Mouse (Mus musculus): Measurements from ENCODE around the gene Sdf2.
A peak's percentile ranks its signal among the peaks of the same experiment; 100 is the strongest.

The Sdf2 gene

GRCm38 (mm10) chr11:78245627-78246317 is at the start of gene Sdf2, which contains the start of gene Supt6:
Gene Sdf2 (plus strand): TSS chr11:78245746.
Gene Supt6 (minus strand): TSS chr11:78245987.
- DNase-seq, result peak; percentile 86 to 94

DNA sequence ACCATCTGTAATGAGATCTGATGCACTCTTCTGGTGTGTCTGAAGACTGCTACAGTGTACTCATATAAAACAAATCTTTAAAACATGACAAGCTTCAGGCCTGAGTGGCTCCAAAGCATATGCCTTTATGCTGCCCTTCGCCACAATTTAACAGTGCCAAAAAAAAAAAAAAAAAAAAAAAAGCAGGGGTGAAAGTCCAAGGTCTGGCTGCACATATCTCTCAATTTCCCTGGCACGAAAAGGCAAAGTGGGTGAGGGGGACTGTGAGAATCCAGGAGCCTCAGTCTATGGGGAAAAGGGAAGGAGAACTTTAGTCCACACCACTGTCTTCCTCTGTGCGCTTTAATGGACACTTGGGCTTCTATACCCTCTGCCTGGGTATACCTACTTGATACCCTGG is 43.2 kb upstream of the Sdf2 start:
- no peak for DNase-seq

GRCm38 (mm10) chr11:78204287-78204686 is 41.3 kb upstream of the Sdf2 start:
- DNase-seq, result no peak

DNA sequence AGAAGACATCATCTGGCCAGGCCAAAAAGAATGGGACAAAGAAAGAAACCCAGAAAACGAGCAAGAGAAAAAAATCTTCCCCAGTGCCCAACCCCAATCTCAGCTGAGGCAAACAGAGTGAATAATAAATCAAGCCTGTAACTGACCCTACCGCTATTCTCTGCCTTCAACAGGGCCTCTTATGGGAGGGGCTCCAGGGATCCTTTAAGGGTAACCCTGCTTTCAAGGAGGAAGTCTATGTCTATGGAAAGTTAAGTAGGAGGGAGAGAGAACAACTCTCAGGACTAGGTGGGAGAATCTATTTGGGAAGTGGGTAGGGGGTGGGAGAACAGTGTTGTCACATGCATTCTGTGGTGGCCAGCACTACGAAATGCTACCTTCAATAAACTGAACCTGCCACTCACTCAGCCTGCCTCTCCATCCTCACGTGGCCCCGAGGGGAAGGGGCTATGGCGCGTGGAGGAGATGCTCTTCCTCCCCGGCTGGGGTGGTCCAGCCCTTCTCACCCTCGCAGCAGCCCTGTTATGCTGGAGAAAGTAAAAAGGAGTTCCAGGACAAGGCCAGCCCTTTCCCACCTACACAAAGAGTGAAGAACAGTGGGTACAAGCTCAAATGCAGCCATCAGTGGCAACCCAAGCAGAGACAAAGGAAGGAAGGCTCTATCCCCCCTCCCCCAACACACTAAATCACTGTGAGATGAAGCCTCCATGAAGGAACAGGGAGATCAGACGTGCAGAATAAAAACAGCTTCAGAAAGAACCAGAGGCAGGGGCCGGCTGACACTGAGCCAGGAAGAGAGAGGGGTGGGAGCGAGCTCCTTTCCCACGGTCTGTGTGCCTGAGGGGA is 40.0 kb upstream of the Sdf2 start:
- DNase-seq, result no peak

GRCm38 (mm10) chr11:78207190-78207589 is 38.4 kb upstream of the Sdf2 start:
- DNase-seq, result no peak

DNA sequence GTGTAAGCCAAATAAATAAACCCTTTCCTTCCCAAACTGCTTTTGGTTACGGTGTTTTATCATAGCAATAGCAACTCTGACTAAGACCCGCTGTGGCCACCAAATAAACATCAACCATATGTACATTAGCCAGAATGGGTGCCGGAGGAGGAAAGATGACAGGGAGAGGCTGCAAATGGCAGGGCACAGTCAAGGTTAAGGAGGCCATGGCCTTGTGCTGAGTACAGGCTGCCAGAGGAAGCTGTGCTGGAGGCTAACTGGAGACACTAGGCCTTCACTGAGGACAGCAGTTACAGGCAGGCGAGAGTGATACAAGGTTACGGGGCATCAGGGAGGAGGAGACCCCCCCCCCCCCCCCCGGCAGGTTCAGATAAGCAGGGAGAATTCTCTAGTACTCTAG is 35.7 kb upstream of the Sdf2 start:
- DNase-seq, result no peak

- no peak for DNase-seq
These were observed 34.9 kb upstream of the Sdf2 start for GRCm38 (mm10) chr11:78210615-78211014.

DNA sequence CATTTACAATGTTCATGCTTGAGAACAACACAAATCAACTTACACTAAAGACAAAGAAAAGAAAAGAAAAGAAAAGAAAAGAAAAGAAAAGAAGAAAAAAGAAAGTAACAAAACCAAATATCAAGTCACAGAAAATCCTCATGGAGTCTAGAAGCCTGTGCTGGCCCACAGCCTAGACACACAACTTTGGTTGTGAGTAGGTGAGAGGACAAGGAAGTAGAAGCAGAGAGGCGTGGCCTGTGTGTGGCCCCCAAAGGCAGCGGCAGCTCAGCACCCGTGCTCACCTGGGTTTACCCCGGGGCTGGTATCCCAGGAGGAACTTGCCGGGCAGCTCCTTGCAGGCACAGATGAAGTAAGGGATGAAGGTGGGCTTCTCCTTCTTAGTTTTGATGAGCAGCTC is 34.0 kb upstream of the Sdf2 start:
- no peak for DNase-seq

GRCm38 (mm10) chr11:78213086-78213817 is 32.3 kb upstream of the Sdf2 start:
- no peak for DNase-seq

DNA sequence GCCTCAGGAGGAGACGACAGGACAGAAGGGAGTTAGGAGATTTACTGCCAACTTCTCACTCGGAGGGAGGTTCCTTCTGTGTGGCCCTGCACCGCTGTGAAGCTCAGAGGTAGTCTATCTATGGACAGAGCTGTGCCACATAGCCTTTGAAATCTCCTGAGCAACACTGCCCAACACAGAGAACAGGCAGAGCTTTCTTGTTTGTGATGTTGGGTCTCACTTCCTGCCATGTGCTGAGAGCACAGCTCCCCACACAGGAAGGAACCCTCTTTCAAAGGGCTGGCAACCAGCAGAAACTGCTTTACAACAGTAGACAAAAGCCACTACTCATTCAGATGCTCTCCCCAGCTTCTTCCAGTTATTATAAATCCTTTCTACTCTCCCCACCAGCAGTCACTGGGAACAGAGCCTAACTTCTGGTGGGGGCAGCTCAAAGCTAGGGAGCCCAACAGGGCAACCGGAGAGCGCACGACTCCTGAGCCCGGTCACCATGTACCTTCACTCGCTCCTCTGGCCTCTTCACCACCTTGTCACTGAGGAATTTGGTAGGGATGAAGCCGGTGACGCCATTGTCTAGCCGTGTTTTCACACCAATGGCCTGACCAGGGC is 29.7 kb upstream of the Sdf2 start:
- no peak for DNase-seq

- no peak for DNase-seq
These were observed 22.0 kb upstream of the Sdf2 start for GRCm38 (mm10) chr11:78223586-78223985.

DNA sequence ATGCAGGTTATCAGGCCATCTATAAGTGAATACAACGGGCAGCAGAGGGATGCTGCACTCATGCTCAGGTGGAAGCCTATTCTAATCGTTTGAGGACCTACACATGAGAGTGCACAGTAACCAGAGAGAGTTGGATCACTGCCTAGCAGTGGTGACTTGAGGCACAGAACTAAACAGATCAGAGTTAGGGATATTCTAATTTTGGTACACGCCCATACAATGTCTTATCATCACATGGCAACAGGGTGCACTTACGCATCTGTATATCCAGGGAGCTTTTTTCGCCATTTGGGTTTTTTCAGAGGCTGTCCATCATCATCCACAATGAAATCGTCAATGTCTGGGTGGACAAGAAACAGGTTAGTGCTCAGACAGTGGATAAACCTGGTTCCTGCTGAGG is 14.0 kb upstream of the Sdf2 start:
- no peak for DNase-seq

- no peak for DNase-seq
These were observed 5.2 kb upstream of the Sdf2 start for GRCm38 (mm10) chr11:78240193-78240857.

DNA sequence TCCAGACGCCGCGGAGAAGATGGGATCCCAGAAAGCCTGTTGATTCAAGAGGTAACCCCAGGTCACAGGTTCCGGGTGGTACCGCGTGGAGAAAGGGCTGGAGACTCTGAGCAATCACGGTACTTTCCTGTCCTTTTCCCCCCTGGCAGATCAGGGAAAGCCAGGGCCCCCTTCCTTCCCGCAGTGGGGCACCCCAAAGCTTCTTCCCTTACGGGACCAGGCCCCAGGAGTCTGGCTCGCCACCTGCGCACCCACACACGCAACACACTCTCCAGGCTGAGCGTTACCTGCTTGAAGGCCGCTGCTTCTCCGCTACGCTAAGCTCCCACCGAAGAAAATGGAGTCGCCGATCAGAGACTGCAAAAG is 302 bp upstream of the Sdf2 start:
- peak in 1 of 2 experiments; percentile 17 for DNase-seq

DNA sequence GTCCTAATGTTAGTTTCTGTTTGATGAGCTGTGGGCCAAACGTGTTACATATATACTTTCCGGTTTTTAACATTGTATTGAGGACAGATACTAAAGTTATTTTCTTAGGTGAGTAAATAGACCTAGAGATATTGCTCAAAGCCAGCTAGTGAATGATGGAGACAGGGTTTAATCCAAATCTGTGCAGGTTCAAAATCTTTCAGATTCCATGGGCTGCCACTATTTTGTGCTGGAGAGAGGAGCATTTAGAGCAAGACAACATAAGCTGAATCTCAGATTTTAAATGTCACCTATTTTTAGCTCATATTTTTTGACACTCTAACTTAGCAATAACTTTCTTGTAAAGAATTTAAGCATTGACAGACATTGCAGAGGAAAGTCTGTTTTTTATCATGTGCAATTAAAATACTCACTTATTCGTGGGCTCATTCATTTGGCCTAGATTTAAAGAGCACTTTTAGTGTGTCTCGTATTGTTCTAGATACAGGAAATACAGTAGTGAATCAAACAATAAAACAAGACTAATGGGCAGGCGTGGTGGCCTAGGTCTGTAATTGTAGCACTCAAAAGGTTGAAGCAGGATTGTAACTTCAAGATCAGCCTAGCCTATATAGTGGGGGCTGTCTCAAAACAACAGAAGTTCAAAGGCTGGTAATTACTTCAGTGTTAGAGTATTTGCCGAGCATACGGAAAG is 919 bp downstream of the Sdf2 start:
- no peak for DNase-seq

DNA sequence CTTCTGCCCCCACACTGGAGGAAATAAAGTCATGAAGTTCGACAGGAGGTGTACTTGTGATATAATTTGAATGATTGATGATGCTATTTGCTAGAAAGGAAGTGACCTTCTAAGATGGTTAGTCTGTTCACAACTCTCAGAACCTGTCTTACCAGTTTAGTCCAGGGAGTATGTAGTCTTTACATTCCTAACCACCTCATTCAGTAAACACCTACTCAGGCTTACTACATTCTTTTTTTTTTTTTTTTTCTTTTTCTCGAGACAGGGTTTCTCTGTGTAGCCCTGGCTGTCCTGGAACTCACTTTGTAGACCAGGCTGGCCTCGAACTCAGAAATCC is 1.4 kb downstream of the Sdf2 start:
- no peak for DNase-seq

DNA sequence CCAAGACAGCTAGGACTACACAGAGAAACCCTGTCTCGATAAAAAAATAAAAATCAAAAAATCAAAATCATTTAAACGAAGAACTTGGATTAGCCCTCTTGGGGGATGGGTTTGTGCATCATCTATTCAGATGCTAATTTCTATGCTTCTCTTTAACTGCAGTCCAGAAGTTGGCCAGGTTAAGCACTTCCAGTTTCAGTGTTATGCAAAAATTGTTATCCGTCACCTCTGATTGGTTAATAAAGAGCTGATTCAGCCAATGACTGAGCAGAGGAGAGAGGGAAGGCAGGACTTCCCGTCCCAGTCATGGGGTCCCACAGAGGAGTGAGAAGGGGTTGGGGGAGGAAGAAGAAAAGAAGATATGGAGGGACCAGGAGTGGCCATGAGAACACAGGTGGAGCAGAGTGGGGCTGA is 2.2 kb downstream of the Sdf2 start:
- DNase-seq, result no peak

DNA sequence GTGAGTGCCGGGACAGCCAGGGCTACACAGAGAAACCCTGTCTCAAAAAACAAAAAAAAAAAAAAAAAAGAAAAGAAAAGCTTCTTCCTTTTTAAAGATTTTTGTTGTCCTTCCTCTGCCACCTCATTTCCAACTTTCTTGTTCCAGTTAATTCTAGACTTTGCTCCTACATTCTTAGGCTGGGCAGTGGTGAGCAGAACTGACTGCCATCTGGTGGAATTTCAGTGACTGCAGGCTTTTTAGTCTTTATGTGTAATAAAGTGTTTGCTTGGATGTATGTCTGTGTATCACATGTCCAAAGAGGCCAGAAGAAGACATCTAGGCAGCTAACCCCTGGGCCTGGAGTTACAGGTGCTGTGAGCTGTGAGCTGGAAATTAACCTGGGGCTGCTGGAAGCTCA is 11.1 kb downstream of the Sdf2 start:
- DNase-seq, result peak in 1 of 2 experiments; percentile 23

DNA sequence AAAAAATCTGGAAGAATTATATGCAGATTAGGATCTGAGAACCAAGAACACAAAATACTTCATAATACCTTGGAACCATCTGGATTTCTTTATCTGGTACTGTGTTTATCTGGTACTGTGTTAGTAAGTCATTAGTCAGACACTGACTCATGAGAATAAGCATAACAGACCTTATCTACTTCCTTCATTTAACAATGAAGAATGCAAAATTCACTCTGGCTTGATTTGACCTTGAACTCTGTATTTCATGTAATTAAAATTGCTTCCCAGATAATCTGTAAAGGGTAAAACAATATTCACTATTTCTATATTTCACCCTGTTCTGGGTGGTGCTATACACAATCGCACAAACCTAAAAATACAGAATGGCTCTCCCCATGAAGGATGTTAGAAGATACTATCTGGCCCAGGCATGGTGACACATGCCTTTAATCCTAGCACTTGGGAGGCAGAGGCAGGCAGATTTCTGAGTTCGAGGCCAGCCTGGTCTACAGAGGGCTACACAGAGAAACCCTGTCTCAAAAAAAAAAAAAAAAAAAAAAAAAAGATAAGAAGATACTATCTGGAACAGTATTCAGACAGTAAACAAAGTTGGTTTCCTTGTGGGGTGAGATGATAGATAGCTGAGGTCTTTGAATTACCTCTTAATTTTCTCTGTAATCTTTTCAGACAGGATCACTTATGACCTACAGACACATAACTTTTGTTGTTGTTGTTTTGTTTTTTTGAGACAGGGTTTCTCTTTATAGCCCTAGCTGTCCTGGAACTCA is 15.1 kb downstream of the Sdf2 start:
- DNase-seq, result no peak

GRCm38 (mm10) chr11:78261380-78262352 is 16.1 kb downstream of the Sdf2 start, which contains the start of gene 2610507B11Rik:
Gene 2610507B11Rik (plus strand): TSS chr11:78261752.
- DNase-seq, result peak; percentile 90 to 91

All from kidney, adult 8-10 months (tissue).